Mouse (Mus musculus) embryonic facial prominence, embryonic 11.5 days (tissue): ENCODE measurements around the gene Gpr137c. TPM values are rescaled to one million over a fixed set of nuclear protein-coding genes. Genes with fewer than 3 reads are reported as not detected.

Source experiments
- ATAC-seq: fragments of 200-750 bp; cut with Nextera tagmentation; replicated peaks from 2 replicates; pipeline ENCODE4 v1.8.0; 2017; ENCODE audit warnings: low read depth; ENCODE audit not compliant: insufficient number of reproducible peaks, low FRiP score, low TSS enrichment
- DNase-seq: peaks from one replicate; pipeline ENCODE4 v3.0.0-alpha.2; 2015; ENCODE audit warnings: low spot score
- H3K27ac ChIP-seq: fragments of 300-500 bp; sonication (generic); replicated peaks from 2 replicates; pipeline ENCODE4 v1.5.1; 2014; ENCODE audit warnings: mild to moderate bottlenecking, low read depth, low read length, control low read depth
- H3K27me3 ChIP-seq: fragments of 300-500 bp; sonication (generic); 2 replicates; pipeline ENCODE4 v1.6.1; 2014; ENCODE audit warnings: mild to moderate bottlenecking, low read length, moderate library complexity, mixed read lengths; ENCODE audit not compliant: control insufficient read depth, insufficient read depth
- H3K36me3 ChIP-seq: fragments of 300-500 bp; sonication (generic); replicated peaks from 2 replicates; pipeline ENCODE4 v1.6.1; 2014; ENCODE audit warnings: low read depth, mild to moderate bottlenecking, low read length, moderate library complexity, mixed read lengths; ENCODE audit not compliant: control insufficient read depth, insufficient read depth
- H3K4me1 ChIP-seq: fragments of 300-500 bp; sonication (generic); 2 replicates; pipeline ENCODE4 v1.6.1; 2014; ENCODE audit warnings: low read length, mixed read lengths; ENCODE audit not compliant: control insufficient read depth, insufficient read depth
- H3K4me2 ChIP-seq: fragments of 300-500 bp; sonication (generic); 2 replicates; pipeline ENCODE4 v1.6.1; 2014; ENCODE audit warnings: low read depth, mild to moderate bottlenecking, control low read depth, low read length, moderate library complexity
- H3K4me3 ChIP-seq: fragments of 300-500 bp; sonication (generic); 2 replicates; pipeline ENCODE4 v1.5.1; 2014; ENCODE audit warnings: low read depth, low read length, control low read depth
- H3K9ac ChIP-seq: fragments of 300-500 bp; sonication (generic); replicated peaks from 2 replicates; pipeline ENCODE4 v1.6.1; 2014; ENCODE audit warnings: mild to moderate bottlenecking, control low read depth, low read length
- H3K9me3 ChIP-seq: fragments of 300-500 bp; sonication (generic); replicated peaks from 2 replicates; pipeline ENCODE4 v1.6.1; 2016; ENCODE audit warnings: mild to moderate bottlenecking, low read length, inconsistent platforms, mixed read lengths; ENCODE audit not compliant: control insufficient read depth
- WGBS: fragments of 180-500 bp; shearing (Covaris S2); extraction: QIAGEN DNeasy Blood & Tissue Kit; methylation state at CpG from one replicate; pipeline ENCODE4 v1.1.7; 2014; 5-methylcytosine and 5-hydroxymethylcytosine counted together
- polyA plus RNA-seq: library from polyadenylated mRNA; unstranded; fragments of >200 nt; fragmentation: Nextera tagmentation; extraction: Ambion mirVana; gene quantifications from 2 replicates; pipeline ENCODE4 v1.2.1, GENCODE M21; 2014

The Gpr137c gene
- polyA plus RNA-seq, 1 experiment from 2014 or later, result 4.4 TPM

DNA sequence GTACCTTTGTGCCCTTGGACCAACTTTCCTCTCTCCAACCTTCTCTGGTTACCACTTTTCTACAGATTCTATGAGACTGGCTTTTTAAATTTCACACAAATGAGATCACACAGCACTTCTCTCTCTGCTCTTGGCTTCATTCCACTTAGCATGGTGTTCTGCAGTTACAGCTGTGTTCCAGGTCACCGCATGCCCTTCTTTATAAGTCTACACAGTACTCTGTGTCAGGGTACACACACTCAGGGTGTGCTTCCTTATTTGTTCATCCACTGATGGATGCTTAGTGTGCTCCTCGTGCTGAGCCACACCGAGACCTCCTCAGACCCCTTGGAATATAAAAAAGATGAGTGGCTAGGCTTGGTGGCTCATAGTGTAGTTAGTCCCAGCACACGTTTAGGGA, 100.6 kb downstream of the Gpr137c start:
- no peak overlapping the region for H3K4me2 ChIP-seq
- no peaks in the 10 kb centered on the region for H3K4me1 ChIP-seq
- no peaks in the 10 kb centered on the region for H3K9me3 ChIP-seq
- H3K4me3 ChIP-seq, result no peak overlapping the region
- H3K36me3 ChIP-seq, result no peaks in the 10 kb centered on the region
- ATAC-seq (no peak), DNase-seq (no peak)
- no peak overlapping the region for H3K27ac ChIP-seq
- 80% methylated on average over 4 of the region's 4 CpGs for WGBS
- H3K9ac ChIP-seq, result no peak overlapping the region
- H3K27me3 ChIP-seq, result no peaks in the 10 kb centered on the region

DNA sequence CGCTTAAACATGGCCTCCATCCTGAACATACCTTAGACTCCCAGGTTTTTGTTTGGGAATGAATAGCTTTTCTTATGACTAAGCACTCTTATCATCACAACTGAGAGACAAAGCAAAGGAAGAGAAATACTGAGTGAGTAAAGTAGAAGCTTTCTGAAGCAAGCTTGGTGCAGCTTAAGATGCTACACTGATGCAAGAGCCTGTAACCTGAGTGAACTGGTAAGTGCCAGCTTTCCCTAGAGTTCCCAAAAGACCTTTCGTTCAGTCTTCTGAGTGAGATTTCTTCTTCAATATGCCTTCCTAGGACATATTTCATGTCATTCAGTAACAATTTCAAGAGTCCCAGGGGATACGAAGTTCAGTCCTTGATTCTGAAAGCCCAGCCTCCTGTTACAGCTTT, 101.5 kb downstream of the Gpr137c start:
- Histone ChIP-seq H3K4me1 (no peaks in the 10 kb centered on the region), H3K4me2 (no peak overlapping the region), H3K27me3 (no peaks in the 10 kb centered on the region), H3K27ac (no peak overlapping the region), H3K9ac (no peak overlapping the region), H3K36me3 (no peaks in the 10 kb centered on the region), H3K9me3 (no peaks in the 10 kb centered on the region), H3K4me3 (no peak overlapping the region)
- no peak for DNase-seq
- WGBS, result 80% methylated on average over 3 of the region's 3 CpGs
- no peak for ATAC-seq

DNA sequence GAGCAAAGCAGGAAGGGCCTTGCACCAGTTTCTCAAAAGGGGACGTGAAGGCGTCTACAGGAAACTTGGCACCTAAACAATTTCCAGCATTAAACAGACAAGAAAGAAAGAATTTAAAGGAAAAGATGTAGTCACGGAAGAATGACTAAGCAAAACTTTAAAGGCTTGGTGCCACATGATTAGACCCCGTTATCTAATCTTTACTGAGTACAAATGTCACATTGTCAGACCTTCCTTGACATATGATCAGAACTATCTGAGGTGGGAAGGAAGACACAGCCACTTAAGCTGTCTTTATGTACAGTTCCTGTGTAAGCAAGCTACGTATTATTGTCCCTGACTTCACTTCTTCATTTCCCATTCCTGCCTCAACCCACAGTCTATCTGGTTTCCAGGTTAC, 102.1 kb downstream of the Gpr137c start:
- H3K9me3 ChIP-seq, result no peaks in the 10 kb centered on the region
- WGBS, result 81% methylated on average over 5 of the region's 5 CpGs

DNA sequence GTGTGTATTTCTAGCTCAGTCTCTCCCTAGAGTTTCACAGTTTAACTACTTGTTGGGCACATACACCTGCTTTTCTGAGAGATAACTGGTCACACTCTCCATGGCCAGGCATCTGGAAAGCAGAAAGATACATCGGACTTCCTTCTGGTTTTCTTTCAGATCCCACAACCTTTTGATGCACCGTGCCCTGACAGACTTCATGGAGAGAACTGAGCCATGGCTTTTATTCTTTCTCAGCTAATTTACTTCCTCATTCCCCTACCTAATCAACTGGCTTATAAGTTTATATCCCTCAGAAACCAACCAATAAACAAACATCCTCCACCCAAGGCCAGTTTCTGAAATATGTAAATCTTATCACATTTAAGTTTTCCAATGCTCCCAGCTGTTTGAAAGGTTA, 102.9 kb downstream of the Gpr137c start:
- Histone ChIP-seq H3K9ac (no peak overlapping the region), H3K36me3 (no peaks in the 10 kb centered on the region), H3K27me3 (no peaks in the 10 kb centered on the region), H3K4me3 (no peak overlapping the region), H3K9me3 (no peaks in the 10 kb centered on the region), H3K27ac (no peak overlapping the region), H3K4me1 (no peaks in the 10 kb centered on the region), H3K4me2 (no peak overlapping the region)
- DNase-seq, result no peak
- no peak for ATAC-seq
- 92% methylated on average over 2 of the region's 2 CpGs for WGBS

More for the DNA sequence above, 102.1 kb downstream of the Gpr137c start:
- ATAC-seq, result no peak
- Histone ChIP-seq H3K9ac (no peak overlapping the region), H3K36me3 (no peaks in the 10 kb centered on the region), H3K4me2 (no peak overlapping the region), H3K27me3 (no peaks in the 10 kb centered on the region), H3K27ac (no peak overlapping the region), H3K4me3 (no peak overlapping the region), H3K4me1 (no peaks in the 10 kb centered on the region)
- DNase-seq, result no peak

DNA sequence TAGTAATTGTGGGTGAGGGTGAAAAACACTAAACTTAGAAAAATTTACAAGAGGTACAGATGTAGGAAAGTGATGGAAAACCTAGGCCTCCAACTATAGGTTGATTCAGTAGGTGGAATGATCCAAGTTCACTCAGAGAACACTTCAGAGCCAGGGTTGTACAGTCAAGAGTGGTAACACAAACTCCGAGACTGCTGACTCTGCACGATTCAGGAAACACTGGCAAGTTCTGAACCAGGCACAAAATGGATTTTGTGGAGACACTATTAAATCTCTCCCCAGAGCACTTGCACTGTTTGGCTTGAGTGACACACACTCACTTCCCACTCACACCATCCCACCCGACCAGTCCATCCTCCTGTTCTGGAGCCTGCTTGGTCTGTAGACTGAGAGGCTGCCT, 103.8 kb downstream of the Gpr137c start:
- Histone ChIP-seq H3K4me3 (no peak overlapping the region), H3K4me1 (no peaks in the 10 kb centered on the region), H3K4me2 (no peak overlapping the region), H3K27ac (no peak overlapping the region), H3K9me3 (no peaks in the 10 kb centered on the region), H3K27me3 (no peaks in the 10 kb centered on the region), H3K9ac (no peak overlapping the region), H3K36me3 (no peaks in the 10 kb centered on the region)
- ATAC-seq (no peak), DNase-seq (no peak)
- WGBS, result 86% methylated on average over 3 of the region's 3 CpGs

DNA sequence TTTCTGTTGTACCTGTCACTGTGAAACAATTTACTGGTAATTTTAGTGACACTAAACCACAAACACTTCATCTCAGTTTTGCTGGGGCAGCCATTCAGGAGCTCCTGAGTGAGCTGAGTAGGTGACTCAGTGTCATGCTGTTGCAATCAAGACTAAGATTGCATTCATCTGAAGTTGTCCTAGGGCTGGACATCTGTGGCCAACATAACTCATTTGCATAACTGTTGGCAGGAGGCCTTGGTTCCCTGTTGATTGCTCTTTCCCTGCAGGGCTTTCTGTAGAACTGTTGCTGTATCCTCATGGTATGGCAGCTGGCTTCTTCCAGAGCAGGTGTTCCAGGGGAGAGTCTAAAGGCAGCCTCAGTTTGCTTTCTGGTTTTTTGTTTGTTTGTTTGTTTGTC, 106.0 kb downstream of the Gpr137c start:
- H3K36me3 ChIP-seq, result no peaks in the 10 kb centered on the region
- H3K9ac ChIP-seq, result no peak overlapping the region
- no peak overlapping the region for H3K4me2 ChIP-seq
- no peak overlapping the region for H3K27ac ChIP-seq
- peak; percentile 9 for DNase-seq
- H3K4me3 ChIP-seq, result no peak overlapping the region
- no peak for ATAC-seq
- H3K4me1 ChIP-seq, result no peaks in the 10 kb centered on the region
- no peaks in the 10 kb centered on the region for H3K9me3 ChIP-seq
- H3K27me3 ChIP-seq, result no peaks in the 10 kb centered on the region

DNA sequence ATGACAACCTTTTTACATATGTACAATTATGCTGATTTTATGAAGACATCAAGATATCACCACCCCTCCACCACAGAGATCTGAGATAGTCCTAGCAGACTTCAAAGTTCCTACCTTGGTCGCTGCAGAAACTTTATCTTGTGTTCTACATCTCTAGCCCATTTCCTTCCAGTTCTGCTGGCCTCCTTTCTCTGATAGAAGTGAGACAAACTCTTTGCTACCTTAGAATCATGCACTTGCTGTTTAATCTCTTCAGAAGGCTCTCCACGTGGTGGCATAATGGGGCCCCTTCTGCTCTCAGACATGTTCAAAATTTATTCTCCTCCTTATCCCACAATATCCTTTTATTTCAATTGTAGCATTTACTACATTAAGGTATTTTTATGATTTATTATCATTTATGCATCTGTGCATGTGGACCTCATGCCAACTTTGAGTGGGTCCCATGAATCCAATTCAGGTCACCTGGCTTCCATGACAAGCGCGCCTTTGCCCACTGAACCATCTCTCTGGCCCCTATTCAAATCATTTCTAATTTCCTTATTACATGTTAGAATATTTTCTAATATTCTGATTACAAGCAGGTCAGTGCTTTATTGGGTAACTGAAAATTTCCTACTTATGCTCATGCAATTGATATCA, 108.7 kb downstream of the Gpr137c start:
- 91% methylated on average over 4 of the region's 4 CpGs for WGBS
- no peaks in the 10 kb centered on the region for H3K4me1 ChIP-seq
- H3K4me3 ChIP-seq, result no peak overlapping the region
- H3K9me3 ChIP-seq, result no peaks in the 10 kb centered on the region
- no peak overlapping the region for H3K4me2 ChIP-seq
- no peak overlapping the region for H3K27ac ChIP-seq
- no peak for ATAC-seq
- no peaks in the 10 kb centered on the region for H3K27me3 ChIP-seq
- H3K9ac ChIP-seq, result no peak overlapping the region
- H3K36me3 ChIP-seq, result no peaks in the 10 kb centered on the region
- DNase-seq, result no peak

DNA sequence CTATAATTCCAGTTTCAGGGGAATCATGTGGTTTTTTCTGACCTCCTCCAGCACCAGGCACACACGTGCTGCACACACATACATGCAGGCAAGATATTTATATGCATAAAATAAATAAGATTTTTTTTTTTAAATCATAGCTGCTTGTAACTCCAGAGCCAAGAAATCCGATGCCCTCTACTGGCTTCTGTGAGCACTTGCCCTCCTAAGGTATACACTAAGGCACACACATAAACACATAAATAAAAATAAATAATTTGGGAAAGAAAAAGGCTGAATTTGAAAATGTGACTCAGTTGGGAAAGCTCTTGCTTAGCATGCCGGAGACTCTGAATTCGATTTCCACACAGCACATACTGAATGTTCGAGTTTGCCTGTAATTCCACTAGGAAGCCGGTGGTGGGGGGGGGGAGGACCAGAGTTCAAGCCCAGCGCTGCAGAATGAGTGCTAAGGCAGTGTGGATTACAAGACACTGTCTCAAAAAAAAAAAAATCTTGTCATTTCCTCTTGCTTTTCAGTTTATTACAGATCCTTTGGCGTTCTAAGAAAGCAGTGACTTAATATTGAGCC, 109.6 kb downstream of the Gpr137c start:
- Histone ChIP-seq H3K27ac (no peak overlapping the region), H3K4me3 (peak overlapping the region; percentile 91), H3K9me3 (no peaks in the 10 kb centered on the region), H3K27me3 (no peaks in the 10 kb centered on the region), H3K9ac (no peak overlapping the region; the same call in 1 of the 2 replicates), H3K4me2 (peak overlapping the region; percentile 22; the same call in 1 of the 2 replicates), H3K4me1 (no peaks in the 10 kb centered on the region), H3K36me3 (no peaks in the 10 kb centered on the region)
- peak; percentile 12; the same call in 1 of the 2 replicates for ATAC-seq
- DNase-seq, result no peak
- WGBS, result 16% methylated on average over 8 of the region's 8 CpGs
